Mouse (Mus musculus) spleen, adult 2 months (tissue): ENCODE data around the gene Dnajb7. TPM values are rescaled to one million over a fixed set of nuclear protein-coding genes. Genes with fewer than 3 reads are reported as not detected.

Experiments used
- DNase-seq, 2 experiments: peaks; one replicate each; pipeline versions ENCODE4 v3.0.0 to v3.0.0-alpha.2; 2012 to 2021; ENCODE audit warnings: low spot score in 2 of 2, low read depth in 1 of 2
- H3K27ac ChIP-seq: fragments of 200-500 bp; 2 replicates; pipeline ENCODE4 v1.5.1; 2012; ENCODE audit warnings: low read length, inconsistent platforms; ENCODE audit not compliant: insufficient read depth
- H3K27me3 ChIP-seq: fragments of 200-500 bp; 2 replicates; pipeline ENCODE4 v1.6.1; 2012; ENCODE audit warnings: mild to moderate bottlenecking, moderate library complexity, low read length, inconsistent platforms; ENCODE audit not compliant: control insufficient read depth, insufficient read depth
- H3K36me3 ChIP-seq: fragments of 200-500 bp; 2 replicates; pipeline ENCODE4 v1.6.1; 2012; ENCODE audit warnings: mild to moderate bottlenecking, low read length, inconsistent platforms; ENCODE audit not compliant: control insufficient read depth, insufficient read depth
- H3K4me1 ChIP-seq: fragments of 200-500 bp; 2 replicates; pipeline ENCODE4 v1.6.1; 2011; ENCODE audit warnings: inconsistent platforms; ENCODE audit not compliant: control insufficient read depth, insufficient read depth, insufficient read length
- H3K4me3 ChIP-seq: fragments of 200-500 bp; 2 replicates; pipeline ENCODE4 v1.5.1; 2011; ENCODE audit warnings: mild to moderate bottlenecking, inconsistent platforms; ENCODE audit not compliant: insufficient read depth, insufficient read length; ENCODE audit errors: extremely low read depth
- CTCF ChIP-seq: fragments of 200-500 bp; IDR thresholded peaks from 2 replicates; pipeline ENCODE4 v1.5.1; 2011; ENCODE audit warnings: mild to moderate bottlenecking, inconsistent platforms; ENCODE audit not compliant: insufficient read depth, insufficient read length, insufficient replicate concordance; ENCODE audit errors: extremely low read depth
- POLR2A ChIP-seq: fragments of 200-500 bp; IDR thresholded peaks from 2 replicates; pipeline ENCODE4 v1.6.1; 2011; ENCODE audit warnings: low read depth, low read length, inconsistent platforms
- WGBS: fragments of 180-500 bp; shearing (Covaris S2); methylation state at CpG from one replicate; pipeline ENCODE4 v1.1.7; 2018; 5-methylcytosine and 5-hydroxymethylcytosine counted together
- polyA plus RNA-seq: library from polyadenylated mRNA; depleted of rRNA; stranded (reverse); fragments of >200 nt; gene quantifications from 2 replicates; pipeline ENCODE4 v1.2.3, GENCODE M21; 2012

Dnajb7 gene
- polyA plus RNA-seq, 1 experiment: 0.09 TPM

DNA sequence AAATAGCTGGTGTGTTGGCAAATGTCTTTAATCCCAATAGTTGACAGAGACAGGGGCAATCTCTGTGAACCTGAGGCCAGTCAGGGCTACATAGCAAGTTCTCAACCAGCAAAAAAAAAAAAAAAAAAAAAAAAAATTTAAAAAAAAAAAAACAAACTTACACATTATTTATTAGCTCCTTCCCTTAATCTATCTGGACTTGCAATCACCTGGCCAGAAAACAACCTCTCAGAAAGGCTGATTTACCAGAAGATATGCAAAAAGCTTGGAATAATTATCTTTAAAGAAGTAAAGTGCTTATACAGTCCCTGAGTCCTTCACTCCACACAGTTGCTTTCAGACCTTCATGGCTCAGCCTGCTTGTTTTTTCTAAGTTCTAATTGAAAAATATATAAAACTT is 9.9 kb downstream of the Dnajb7 start:
- TF ChIP-seq POLR2A (no peak), CTCF (no peak)
- H3K27me3 ChIP-seq: no peaks in the 10 kb centered on the region
- H3K27ac ChIP-seq: no peak overlapping the region
- no peaks in the 10 kb centered on the region for H3K36me3 ChIP-seq
- no peak for DNase-seq
- no peaks in the 10 kb centered on the region; the same call in 1 of the 2 replicates for H3K4me1 ChIP-seq
- H3K4me3 ChIP-seq: no peak overlapping the region

DNA sequence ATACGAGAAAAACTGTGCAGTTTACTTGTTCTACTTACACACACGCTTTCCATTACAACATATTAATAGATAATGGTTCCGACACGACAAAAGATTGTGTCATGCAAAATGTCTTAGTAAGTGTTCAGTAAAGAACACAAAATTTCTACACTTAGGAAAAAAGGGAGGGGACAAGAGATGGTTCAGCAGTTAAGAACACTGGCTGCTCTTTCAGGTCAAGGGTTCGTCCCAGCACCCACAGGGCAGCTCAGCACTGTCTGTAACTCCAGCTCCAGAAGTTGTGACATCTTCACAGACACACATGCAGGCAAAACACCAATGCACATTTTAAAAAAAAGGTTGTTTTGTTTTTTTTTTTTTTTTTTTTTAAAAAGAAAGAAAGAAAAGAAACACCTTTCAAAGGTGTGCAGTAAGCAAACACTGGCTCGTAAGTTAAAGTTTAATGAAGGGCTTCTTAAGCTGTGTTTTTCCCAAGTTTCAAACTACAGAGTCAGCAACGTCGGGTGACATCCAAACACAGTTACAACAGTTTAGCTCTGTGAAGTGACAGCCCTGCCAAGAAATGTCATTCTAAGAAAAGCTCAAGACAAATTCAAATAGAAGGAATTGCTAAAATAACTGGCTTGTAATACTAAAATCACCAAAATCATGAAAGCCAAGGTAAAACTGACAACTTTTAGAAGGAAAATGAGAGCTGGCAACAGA is 13.7 kb downstream of the Dnajb7 start:
- DNase-seq: no peak
- H3K27ac ChIP-seq: no peak overlapping the region; the same call in 1 of the 2 replicates
- WGBS: 86% methylated on average over 8 of the region's 8 CpGs
- no peak overlapping the region for H3K4me3 ChIP-seq
- no peaks in the 10 kb centered on the region; the same call in 1 of the 2 replicates for H3K4me1 ChIP-seq
- no peak for TF ChIP-seq POLR2A
- no peak for TF ChIP-seq CTCF
- peaks cover 12% of the 10 kb centered on the region for H3K36me3 ChIP-seq
- H3K27me3 ChIP-seq: no peaks in the 10 kb centered on the region

DNA sequence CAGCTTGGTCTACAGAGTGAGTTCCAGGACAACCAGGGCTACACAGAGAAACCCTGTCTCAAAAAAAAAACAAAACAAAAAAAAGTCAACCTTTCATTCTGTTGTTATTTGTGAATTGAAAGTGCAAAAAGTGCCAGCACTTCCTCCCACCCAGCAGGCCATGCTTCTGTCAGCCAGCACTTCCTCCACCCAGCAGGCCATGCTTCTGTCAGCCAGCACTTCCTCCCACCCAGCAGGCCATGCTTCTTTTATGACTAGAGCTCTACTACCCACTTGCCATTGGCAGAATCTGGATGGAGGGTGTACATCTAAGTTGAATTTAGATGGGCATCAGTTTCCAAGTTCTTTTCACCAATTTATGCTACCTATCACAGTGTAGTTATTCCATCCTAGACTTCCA is 15.1 kb downstream of the Dnajb7 start:
- H3K4me3 ChIP-seq: no peak overlapping the region
- peak in 1 of 2 experiments; percentile 55 for DNase-seq
- peaks cover 16% of the 10 kb centered on the region for H3K36me3 ChIP-seq

DNA sequence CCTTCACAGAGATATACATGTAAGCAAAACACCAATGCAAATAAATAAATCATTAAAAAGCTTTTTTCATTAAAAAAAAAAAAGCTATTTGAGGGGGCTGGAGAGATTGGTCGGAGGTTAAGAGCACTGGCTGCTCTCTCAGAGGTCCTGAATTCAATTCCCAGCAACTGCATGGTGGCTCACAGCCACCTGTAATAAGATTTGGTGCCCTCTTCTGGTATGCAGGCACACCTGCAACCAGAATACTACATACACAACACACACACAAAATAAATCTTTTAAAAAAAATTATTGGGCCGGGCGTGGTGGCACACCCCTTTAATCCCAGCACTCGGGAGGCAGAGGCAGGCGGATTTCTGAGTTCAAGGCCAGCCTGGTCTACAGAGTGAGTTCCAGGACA is 21.8 kb downstream of the Dnajb7 start:
- WGBS: 93% methylated on average over 5 of the region's 5 CpGs
- H3K27me3 ChIP-seq: no peaks in the 10 kb centered on the region
- no peak for TF ChIP-seq POLR2A
- TF ChIP-seq CTCF: no peak
- H3K4me1 ChIP-seq: no peaks in the 10 kb centered on the region
- peaks cover 35% of the 10 kb centered on the region for H3K36me3 ChIP-seq
- H3K4me3 ChIP-seq: no peak overlapping the region
- no peak overlapping the region for H3K27ac ChIP-seq
- DNase-seq: no peak

More for the DNA sequence above, 15.1 kb downstream of the Dnajb7 start:
- TF ChIP-seq POLR2A: no peak
- no peak for TF ChIP-seq CTCF
- no peaks in the 10 kb centered on the region for H3K27me3 ChIP-seq
- H3K4me1 ChIP-seq: no peaks in the 10 kb centered on the region
- no peak overlapping the region for H3K27ac ChIP-seq

DNA sequence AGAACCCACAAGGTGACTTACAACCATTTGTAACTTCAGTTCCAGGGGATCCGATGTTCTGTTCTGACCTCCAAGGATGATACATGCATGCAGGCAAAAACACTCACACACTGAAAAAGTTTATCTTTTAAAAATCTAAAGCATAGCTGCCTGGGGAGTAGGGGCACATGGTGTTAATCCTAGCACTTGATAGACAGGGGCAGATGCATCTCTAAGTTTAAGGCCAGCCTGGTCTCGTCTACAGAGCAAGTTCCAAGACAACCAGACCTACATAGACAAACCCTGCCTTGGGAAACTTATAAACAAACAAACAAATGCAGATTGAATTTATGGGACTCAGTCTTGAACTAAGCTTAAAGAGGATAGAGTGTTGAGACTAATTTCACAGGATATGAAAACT is 29.3 kb downstream of the Dnajb7 start:
- 90% methylated on average over 2 of the region's 2 CpGs for WGBS
- Histone ChIP-seq H3K4me1 (no peaks in the 10 kb centered on the region), H3K27me3 (no peaks in the 10 kb centered on the region), H3K36me3 (peaks cover 27% of the 10 kb centered on the region), H3K27ac (no peak overlapping the region), H3K4me3 (no peak overlapping the region)
- TF ChIP-seq POLR2A: no peak
- TF ChIP-seq CTCF: no peak
- no peak for DNase-seq

DNA sequence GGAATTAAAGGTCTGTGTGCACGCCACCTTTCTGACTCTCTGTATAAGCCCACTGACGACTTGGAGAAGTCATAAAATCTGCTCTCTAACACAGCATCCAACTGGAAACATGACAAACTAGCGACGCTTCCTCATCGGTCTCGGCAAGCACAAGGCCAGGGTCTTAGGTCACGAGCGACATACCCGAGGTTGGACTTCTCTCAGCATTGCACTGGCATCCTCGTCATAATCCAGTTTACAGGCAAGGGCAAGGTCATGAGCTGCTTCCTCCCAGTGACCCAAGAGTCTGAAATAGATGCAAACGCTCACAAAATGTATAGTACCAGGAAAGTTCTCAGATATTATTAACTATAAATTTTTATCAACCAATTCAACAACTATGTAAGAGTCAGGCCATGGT is 33.5 kb downstream of the Dnajb7 start:
- Histone ChIP-seq H3K4me3 (no peak overlapping the region), H3K27me3 (no peaks in the 10 kb centered on the region), H3K4me1 (no peaks in the 10 kb centered on the region), H3K36me3 (peaks cover 27% of the 10 kb centered on the region), H3K27ac (no peak overlapping the region)
- WGBS: 93% methylated on average over 11 of the region's 11 CpGs
- TF ChIP-seq CTCF: no peak
- no peak for TF ChIP-seq POLR2A
- DNase-seq: no peak

DNA sequence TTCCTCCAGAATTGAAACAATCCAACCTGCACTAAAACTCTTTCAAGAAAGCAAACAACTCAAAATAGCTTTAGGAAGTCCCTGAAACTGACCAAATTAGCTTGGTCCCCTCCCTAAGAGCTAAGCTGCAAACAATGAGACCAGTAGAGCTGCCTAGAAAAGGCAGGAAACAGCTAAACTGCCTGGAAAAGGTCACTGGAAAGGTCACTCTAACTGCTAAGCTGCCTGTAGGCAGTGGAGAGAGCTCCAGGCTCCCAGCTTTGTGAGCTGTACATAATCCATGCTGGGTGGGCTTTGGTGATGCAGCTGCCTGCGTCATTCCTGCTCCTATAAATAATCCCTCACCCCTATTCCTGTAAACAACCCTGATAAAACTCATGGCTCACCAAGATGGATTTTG is 37.7 kb downstream of the Dnajb7 start:
- DNase-seq: no peak
- no peaks in the 10 kb centered on the region for H3K27me3 ChIP-seq
- H3K36me3 ChIP-seq: peaks cover 30% of the 10 kb centered on the region
- no peak overlapping the region for H3K4me3 ChIP-seq
- no peaks in the 10 kb centered on the region for H3K4me1 ChIP-seq
- TF ChIP-seq CTCF: no peak
- TF ChIP-seq POLR2A: no peak
- no peak overlapping the region for H3K27ac ChIP-seq
- 89% methylated on average over 1 of the region's 1 CpGs for WGBS
